Mouse (Mus musculus) C2C12 (cell line): ENCODE measurements around the gene Hmgb1.

Experiments
- CEBPB ChIP-seq: IDR thresholded peaks from one replicate; pipeline ENCODE4 v1.6.1; 2011; ENCODE audit warnings: low read depth, mild to moderate bottlenecking, control low read depth, moderate library complexity
- CTCF ChIP-seq: IDR thresholded peaks from one replicate; pipeline ENCODE4 v1.5.1; 2011; ENCODE audit not compliant: control insufficient read depth, insufficient read depth, insufficient read length
- USF1 ChIP-seq: IDR thresholded peaks from one replicate; pipeline ENCODE4 v1.6.1; 2011; ENCODE audit warnings: low read depth, mild to moderate bottlenecking, control low read depth, moderate library complexity

DNA sequence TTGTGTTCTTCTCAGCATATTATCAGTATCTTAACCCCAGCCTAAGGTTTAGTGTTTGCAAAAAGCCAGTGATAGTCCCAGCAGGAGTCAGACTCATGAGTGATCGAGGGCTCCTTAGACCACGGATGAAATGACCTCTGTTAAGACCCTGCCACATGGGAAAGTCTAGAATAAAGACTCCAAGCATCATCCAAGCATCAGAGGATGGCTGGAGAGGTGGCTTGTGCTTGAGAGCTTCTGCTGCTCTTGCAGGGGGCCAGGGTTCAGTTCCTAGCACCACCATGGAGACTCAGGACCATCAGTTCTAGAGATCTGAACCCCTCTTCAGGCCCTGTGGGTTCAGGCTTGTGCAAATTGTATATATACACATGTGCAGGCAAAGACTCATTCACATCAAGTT lies 16.2 kb downstream of the Hmgb1 start:
- no peak for TF ChIP-seq CTCF
- no peak for TF ChIP-seq USF1
- no peak for TF ChIP-seq CEBPB
